Mouse (Mus musculus): Measurements from ENCODE around the gene Oas1g. TPM values are rescaled to one million over a fixed set of nuclear protein-coding genes. Genes with fewer than 3 reads are reported as not detected.

Oas1g gene
- 0.57 and 0.79 TPM in 2 replicates for polyA plus RNA-seq (2012; ENCODE audit: low replicate concordance)

DNA sequence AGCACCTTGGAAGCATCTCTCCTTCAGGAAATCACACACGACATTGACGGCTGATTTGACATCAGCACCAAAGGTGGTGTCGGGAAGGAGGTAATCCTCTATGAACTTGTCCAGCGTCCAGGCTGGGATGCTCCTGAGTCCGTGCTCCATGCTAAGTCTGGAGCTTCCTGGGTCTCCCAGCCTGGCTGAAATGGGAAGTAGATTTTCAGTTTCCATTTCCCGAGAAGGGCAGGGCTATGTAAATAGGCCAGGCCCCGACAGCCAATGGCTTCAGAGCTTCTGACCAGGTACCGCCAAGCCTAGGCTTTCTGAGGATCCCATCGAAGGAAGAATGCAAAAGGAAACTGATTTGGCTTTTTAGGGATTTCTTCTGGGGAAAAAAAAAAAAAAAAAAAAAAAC lies at the start of gene Oas1g:
Gene Oas1g (minus strand): TSS at position 201 of the 400 bp plus-strand sequence.

DNA sequence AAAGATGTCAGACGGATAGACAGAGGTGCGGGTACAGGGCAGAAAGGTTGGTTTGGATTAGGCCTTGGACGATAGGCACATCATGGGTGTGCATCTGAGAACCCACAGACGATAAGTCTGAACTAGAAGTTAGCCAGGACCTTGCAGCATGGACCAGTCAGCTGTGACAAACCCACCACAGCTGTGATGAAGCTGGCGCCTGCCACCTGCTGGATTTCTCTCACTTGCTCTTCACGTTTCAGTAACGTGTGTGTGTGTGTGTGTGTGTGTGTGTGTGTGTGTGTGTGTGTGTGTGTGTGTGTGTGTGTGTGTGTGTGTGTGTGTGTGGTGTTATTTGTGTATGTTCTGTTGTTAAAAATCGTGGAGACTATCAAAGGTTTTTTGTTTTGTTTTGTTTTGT lies 26.8 kb upstream of the Oas1g start, which contains the start of gene Oas1d:
Gene Oas1d (plus strand): TSS at position 333 of the 400 bp plus-strand sequence.

DNA sequence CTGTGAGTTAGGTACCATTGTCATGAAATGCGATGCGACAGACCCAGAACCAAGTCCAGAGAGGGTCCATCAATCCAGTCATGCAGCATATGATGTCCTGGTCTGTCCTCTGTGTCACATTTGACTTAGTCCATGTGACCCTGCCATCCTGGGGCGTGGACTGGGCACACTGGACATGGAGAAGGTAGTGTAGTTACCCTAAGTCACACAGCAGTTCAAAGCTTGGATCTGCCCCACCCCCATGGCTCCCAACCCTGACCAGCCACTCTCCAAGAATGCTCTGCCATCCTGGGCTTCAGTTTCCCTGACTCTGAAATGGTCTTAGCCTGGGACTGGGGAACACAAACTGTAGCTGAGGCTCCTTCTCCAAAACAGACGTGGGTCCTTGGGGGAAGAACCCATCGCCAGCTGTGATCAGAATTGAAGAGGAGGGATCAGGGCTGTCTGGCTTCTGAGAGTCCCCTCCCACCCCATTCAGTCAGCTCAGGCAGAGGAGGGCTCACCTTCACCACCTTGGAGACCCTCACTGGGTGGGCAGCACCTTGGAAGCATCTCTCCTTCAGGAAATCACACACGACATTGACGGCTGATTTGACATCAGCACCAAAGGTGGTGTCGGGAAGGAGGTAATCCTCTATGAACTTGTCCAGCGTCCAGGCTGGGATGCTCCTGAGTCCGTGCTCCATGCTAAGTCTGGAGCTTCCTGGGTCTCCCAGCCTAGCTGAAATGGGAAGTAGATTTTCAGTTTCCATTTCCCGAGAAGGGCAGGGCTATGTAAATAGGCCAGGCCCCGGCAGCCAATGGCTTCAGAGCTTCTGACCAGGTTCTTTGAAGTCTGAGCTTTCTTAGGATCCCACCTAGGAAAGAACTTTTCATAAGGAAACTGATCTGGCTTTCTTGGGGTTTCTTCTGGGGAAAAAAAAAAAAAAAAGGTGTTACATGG lies 19.6 kb upstream of the Oas1g start, which contains the start of gene Oas1a:
Gene Oas1a (minus strand): TSS at position 731 of the 943 bp plus-strand sequence.

DNA sequence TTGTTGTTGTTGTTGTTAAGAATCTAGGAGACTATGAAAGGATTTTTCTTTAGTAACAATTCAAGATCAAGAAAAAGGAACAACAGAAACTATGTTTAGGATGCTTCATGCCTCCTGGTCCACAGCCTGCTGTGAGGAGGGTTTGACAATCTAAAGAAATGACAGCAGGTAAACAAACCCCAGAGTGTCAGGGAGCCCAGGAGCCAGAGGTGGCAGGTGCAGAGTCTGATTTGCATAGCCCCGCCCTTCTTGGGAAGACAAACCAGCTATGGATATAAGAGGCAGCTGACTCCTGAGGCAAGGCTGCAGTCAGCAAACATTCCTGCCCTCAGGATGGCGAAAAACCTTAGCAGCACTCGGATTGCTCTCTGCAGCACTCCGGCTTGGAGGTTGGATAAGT lies 26.3 kb downstream of the Oas1g start, which contains the start of gene Oas1h:
Gene Oas1h (plus strand): TSS at position 301 of the 400 bp plus-strand sequence.

DNA sequence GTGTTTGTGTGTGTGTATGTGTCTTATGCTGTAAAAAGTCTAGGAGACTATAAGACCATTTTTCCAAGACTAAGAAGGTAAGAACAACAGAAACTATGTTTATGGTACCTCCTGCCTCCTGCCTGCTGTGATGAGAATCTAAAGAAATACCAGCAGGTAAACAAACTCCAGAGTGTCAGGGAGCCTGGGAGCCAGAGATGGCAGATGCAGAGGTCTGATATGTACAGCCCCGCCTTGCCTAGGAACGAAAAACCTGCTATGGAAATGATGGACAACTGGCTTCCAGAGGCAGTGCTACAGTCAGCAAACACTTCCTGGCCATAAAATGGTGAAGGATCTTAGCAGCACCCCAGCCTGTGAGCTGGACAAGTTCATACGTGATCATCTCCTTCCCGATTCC lies 40.3 kb downstream of the Oas1g start, which contains the start of gene Oas1f:
Gene Oas1f (plus strand): TSS at position 301 of the 400 bp plus-strand sequence.

Other genes with a start within 250 kb of the Oas1g start
- gene Rasal1, start 238.8 kb downstream of the Oas1g start, polyA plus RNA-seq (2012; ENCODE audit: low replicate concordance) = 29.1 and 49.9 TPM in 2 replicates
- 290 and 657 TPM in 2 replicates for gene Dtx1, start 175.7 kb downstream of the Oas1g start, polyA plus RNA-seq (2012; ENCODE audit: low replicate concordance)
- 0.76 and 1.1 TPM in 2 replicates for gene Oas2, start 137.8 kb downstream of the Oas1g start, polyA plus RNA-seq (2012; ENCODE audit: low replicate concordance)
- 13.5 and 15.3 TPM in 2 replicates for gene Oas3, start 110.0 kb downstream of the Oas1g start, polyA plus RNA-seq (2012; ENCODE audit: low replicate concordance)
- gene Oas1e, start 92.1 kb downstream of the Oas1g start, polyA plus RNA-seq (2012; ENCODE audit: low replicate concordance) = not detected in 2 replicates
- gene Oas1c, start 75.1 kb downstream of the Oas1g start, polyA plus RNA-seq (2012; ENCODE audit: low replicate concordance) = 1.2 and 1.4 TPM in 2 replicates
- gene Oas1f, start 40.2 kb downstream of the Oas1g start, polyA plus RNA-seq (2012; ENCODE audit: low replicate concordance) = not detected in 2 replicates
- gene Oas1h, start 26.2 kb downstream of the Oas1g start, polyA plus RNA-seq (2012; ENCODE audit: low replicate concordance) = not detected in 2 replicates
- 4.7 and 7.9 TPM in 2 replicates for gene Oas1a, start 19.9 kb upstream of the Oas1g start, polyA plus RNA-seq (2012; ENCODE audit: low replicate concordance)
- gene Oas1d, start 26.9 kb upstream of the Oas1g start, polyA plus RNA-seq (2012; ENCODE audit: low replicate concordance) = not detected in 2 replicates
- 0.13 TPM in 1 of 2 replicates, not detected in the other for gene Rph3a, start 122.5 kb upstream of the Oas1g start, polyA plus RNA-seq (2012; ENCODE audit: low replicate concordance)

Measured in hematopoietic multipotent progenitor cell, adult 10-12 weeks (in vitro differentiated cells).